Mouse (Mus musculus) limb, embryonic 15.5 days (tissue): Measurements from ENCODE around the gene Crbn. TPM values are rescaled to one million over a fixed set of nuclear protein-coding genes. Genes with fewer than 3 reads are reported as not detected.

Experiments
- ATAC-seq: fragments of 200-750 bp; cut with Nextera tagmentation; 2 replicates; pipeline ENCODE4 v1.8.0; 2017; ENCODE audit warnings: low read depth, moderate TSS enrichment; ENCODE audit not compliant: insufficient number of reproducible peaks, low FRiP score, low TSS enrichment
- H3K27ac ChIP-seq: fragments of 300-500 bp; sonication (generic); 2 replicates; pipeline ENCODE4 v1.5.1; 2015; ENCODE audit warnings: moderate library complexity, mild to moderate bottlenecking, inconsistent platforms
- H3K27me3 ChIP-seq: fragments of 300-500 bp; sonication (generic); 2 replicates; pipeline ENCODE4 v1.6.1; 2015; ENCODE audit warnings: inconsistent platforms
- H3K36me3 ChIP-seq: fragments of 300-500 bp; sonication (generic); 2 replicates; pipeline ENCODE4 v1.6.1; 2015; ENCODE audit warnings: inconsistent platforms
- H3K4me1 ChIP-seq: fragments of 300-500 bp; sonication (generic); 2 replicates; pipeline ENCODE4 v1.6.1; 2015; ENCODE audit warnings: inconsistent platforms
- H3K4me2 ChIP-seq: fragments of 300-500 bp; sonication (generic); 2 replicates; pipeline ENCODE4 v1.6.1; 2015; ENCODE audit warnings: mild to moderate bottlenecking, inconsistent platforms
- H3K4me3 ChIP-seq: fragments of 300-500 bp; sonication (generic); 2 replicates; pipeline ENCODE4 v1.5.1; 2015; ENCODE audit warnings: mild to moderate bottlenecking, inconsistent platforms
- H3K9ac ChIP-seq: fragments of 300-500 bp; sonication (generic); 2 replicates; pipeline ENCODE4 v1.6.1; 2015; ENCODE audit warnings: inconsistent platforms
- H3K9me3 ChIP-seq: fragments of 300-500 bp; sonication (generic); 2 replicates; pipeline ENCODE4 v1.6.1; 2016; ENCODE audit warnings: inconsistent platforms
- WGBS: fragments of 180-500 bp; shearing (Covaris S2); methylation state at CpG from one replicate; pipeline ENCODE4 v1.1.7; 2015; 5-methylcytosine and 5-hydroxymethylcytosine counted together
- polyA plus RNA-seq: library from polyadenylated mRNA; unstranded; fragments of >200 nt; fragmentation: Nextera tagmentation; extraction: Ambion mirVana; gene quantifications from 2 replicates; pipeline ENCODE4 v1.2.1, GENCODE M21; 2015

Gene Crbn
- 46.8 and 48.1 TPM in 2 replicates for polyA plus RNA-seq

GRCm38 (mm10) chr6:106799333-106800226 is at the start of gene Crbn:
Gene Crbn (minus strand): TSS chr6:106800077.
- Histone ChIP-seq H3K9ac (peak within 1 kb of the TSS; percentile 74), H3K4me1 (peaks cover 14% of the 10 kb centered on the region), H3K27ac (no peak within 1 kb of the TSS), H3K27me3 (no peaks in the 10 kb centered on the region), H3K4me3 (peak within 1 kb of the TSS; percentile 89), H3K9me3 (no peaks in the 10 kb centered on the region), H3K4me2 (peak within 1 kb of the TSS; percentile 80), H3K36me3 (peaks cover 5% of the 10 kb centered on the region)
- peak; percentile 86; the same call in 1 of the 2 replicates for ATAC-seq
- WGBS: 2% methylated on average over 57 of the region's 57 CpGs

GRCm38 (mm10) chr6:106840181-106840580 is 40.3 kb upstream of the Crbn start:
- 71% methylated on average over 1 of the region's 1 CpGs for WGBS
- no peak for ATAC-seq
- Histone ChIP-seq H3K9ac (no peak overlapping the region), H3K36me3 (no peaks in the 10 kb centered on the region), H3K4me3 (no peak overlapping the region), H3K4me2 (no peak overlapping the region), H3K4me1 (no peaks in the 10 kb centered on the region), H3K27ac (no peak overlapping the region), H3K9me3 (no peaks in the 10 kb centered on the region), H3K27me3 (no peaks in the 10 kb centered on the region)

GRCm38 (mm10) chr6:106838053-106838452 is 38.2 kb upstream of the Crbn start:
- Histone ChIP-seq H3K4me2 (no peak overlapping the region), H3K9me3 (no peaks in the 10 kb centered on the region), H3K4me3 (no peak overlapping the region), H3K27ac (no peak overlapping the region), H3K4me1 (no peaks in the 10 kb centered on the region), H3K9ac (no peak overlapping the region), H3K27me3 (no peaks in the 10 kb centered on the region), H3K36me3 (no peaks in the 10 kb centered on the region)
- WGBS: 22% methylated on average over 3 of the region's 3 CpGs
- ATAC-seq: no peak

- Histone ChIP-seq H3K9ac (no peak overlapping the region), H3K36me3 (no peaks in the 10 kb centered on the region), H3K9me3 (no peaks in the 10 kb centered on the region), H3K4me2 (no peak overlapping the region), H3K4me3 (no peak overlapping the region), H3K4me1 (no peaks in the 10 kb centered on the region), H3K27me3 (no peaks in the 10 kb centered on the region), H3K27ac (no peak overlapping the region)
- WGBS: 45% methylated on average over 2 of the region's 2 CpGs
- ATAC-seq: no peak
Observed at GRCm38 (mm10) chr6:106835316-106835715, 35.4 kb upstream of the Crbn start.

GRCm38 (mm10) chr6:106822329-106822728 is 22.5 kb upstream of the Crbn start:
- Histone ChIP-seq H3K4me1 (no peaks in the 10 kb centered on the region), H3K9ac (no peak overlapping the region), H3K4me2 (no peak overlapping the region), H3K9me3 (no peaks in the 10 kb centered on the region), H3K27ac (no peak overlapping the region), H3K4me3 (no peak overlapping the region), H3K27me3 (no peaks in the 10 kb centered on the region), H3K36me3 (no peaks in the 10 kb centered on the region)
- 67% methylated on average over 1 of the region's 1 CpGs for WGBS
- no peak for ATAC-seq

GRCm38 (mm10) chr6:106820566-106820965 is 20.7 kb upstream of the Crbn start:
- no peak overlapping the region for H3K4me3 ChIP-seq
- H3K4me2 ChIP-seq: no peak overlapping the region
- H3K27me3 ChIP-seq: no peaks in the 10 kb centered on the region
- ATAC-seq: no peak
- H3K36me3 ChIP-seq: no peaks in the 10 kb centered on the region
- no peak overlapping the region for H3K27ac ChIP-seq
- H3K9me3 ChIP-seq: no peaks in the 10 kb centered on the region
- H3K9ac ChIP-seq: no peak overlapping the region
- H3K4me1 ChIP-seq: no peaks in the 10 kb centered on the region

- no peak for ATAC-seq
- Histone ChIP-seq H3K4me1 (no peaks in the 10 kb centered on the region), H3K27me3 (no peaks in the 10 kb centered on the region), H3K4me2 (no peak overlapping the region), H3K9me3 (no peaks in the 10 kb centered on the region), H3K9ac (no peak overlapping the region), H3K27ac (no peak overlapping the region), H3K4me3 (no peak overlapping the region), H3K36me3 (no peaks in the 10 kb centered on the region)
- WGBS: 60% methylated on average over 3 of the region's 3 CpGs
Observed at GRCm38 (mm10) chr6:106819906-106820305, 20.0 kb upstream of the Crbn start.

- no peak overlapping the region for H3K9ac ChIP-seq
- no peak overlapping the region for H3K4me2 ChIP-seq
- H3K27me3 ChIP-seq: no peaks in the 10 kb centered on the region
- H3K36me3 ChIP-seq: no peaks in the 10 kb centered on the region
- no peaks in the 10 kb centered on the region for H3K9me3 ChIP-seq
- no peak overlapping the region for H3K4me3 ChIP-seq
- no peak for ATAC-seq
- no peaks in the 10 kb centered on the region for H3K4me1 ChIP-seq
- H3K27ac ChIP-seq: no peak overlapping the region
Observed at GRCm38 (mm10) chr6:106819246-106819645, 19.4 kb upstream of the Crbn start.

GRCm38 (mm10) chr6:106810686-106811085 is 10.8 kb upstream of the Crbn start:
- no peak for ATAC-seq
- H3K27me3 ChIP-seq: no peaks in the 10 kb centered on the region
- no peaks in the 10 kb centered on the region for H3K36me3 ChIP-seq
- no peaks in the 10 kb centered on the region for H3K4me1 ChIP-seq
- 95% methylated on average over 3 of the region's 3 CpGs for WGBS
- no peak overlapping the region for H3K4me2 ChIP-seq
- H3K9ac ChIP-seq: no peak overlapping the region
- no peaks in the 10 kb centered on the region for H3K9me3 ChIP-seq
- no peak overlapping the region for H3K27ac ChIP-seq
- H3K4me3 ChIP-seq: no peak overlapping the region

GRCm38 (mm10) chr6:106809161-106809560 is 9.3 kb upstream of the Crbn start:
- Histone ChIP-seq H3K4me2 (no peak overlapping the region), H3K9ac (no peak overlapping the region), H3K9me3 (no peaks in the 10 kb centered on the region), H3K4me1 (no peaks in the 10 kb centered on the region), H3K4me3 (no peak overlapping the region), H3K27me3 (no peaks in the 10 kb centered on the region), H3K27ac (no peak overlapping the region), H3K36me3 (no peaks in the 10 kb centered on the region)
- WGBS: 55% methylated on average over 2 of the region's 2 CpGs
- ATAC-seq: no peak

GRCm38 (mm10) chr6:106804904-106805303 is 5.0 kb upstream of the Crbn start:
- Histone ChIP-seq H3K27me3 (no peaks in the 10 kb centered on the region), H3K36me3 (no peaks in the 10 kb centered on the region), H3K4me2 (no peak overlapping the region), H3K9me3 (no peaks in the 10 kb centered on the region), H3K4me3 (no peak overlapping the region), H3K27ac (no peak overlapping the region), H3K4me1 (0 out of 2 replicates have a peak, but pooled peaks cover 2% of the 10 kb centered on the region), H3K9ac (no peak overlapping the region)
- WGBS: 20% methylated on average over 2 of the region's 2 CpGs
- no peak for ATAC-seq

- H3K9ac ChIP-seq: no peak overlapping the region
- H3K4me1 ChIP-seq: peaks cover 14% of the 10 kb centered on the region
- peak overlapping the region; percentile 89 for H3K4me3 ChIP-seq
- H3K27me3 ChIP-seq: no peaks in the 10 kb centered on the region
- H3K36me3 ChIP-seq: no peaks in the 10 kb centered on the region
- H3K9me3 ChIP-seq: no peaks in the 10 kb centered on the region
- WGBS: 54% methylated on average over 5 of the region's 5 CpGs
- 0 out of 2 replicates have a peak overlapping the region, but pooled peaks have one; percentile 25 for H3K4me2 ChIP-seq
- no peak overlapping the region for H3K27ac ChIP-seq
- no peak for ATAC-seq
Observed at GRCm38 (mm10) chr6:106800227-106800557, 315 bp upstream of the Crbn start.
